Mouse (Mus musculus): ENCODE data around the gene Nr2c2ap. TPM values are rescaled to one million over a fixed set of nuclear protein-coding genes. Genes with fewer than 3 reads are reported as not detected.

Gene Nr2c2ap
- polyA plus RNA-seq, 1 experiment: 0.41 TPM

DNA sequence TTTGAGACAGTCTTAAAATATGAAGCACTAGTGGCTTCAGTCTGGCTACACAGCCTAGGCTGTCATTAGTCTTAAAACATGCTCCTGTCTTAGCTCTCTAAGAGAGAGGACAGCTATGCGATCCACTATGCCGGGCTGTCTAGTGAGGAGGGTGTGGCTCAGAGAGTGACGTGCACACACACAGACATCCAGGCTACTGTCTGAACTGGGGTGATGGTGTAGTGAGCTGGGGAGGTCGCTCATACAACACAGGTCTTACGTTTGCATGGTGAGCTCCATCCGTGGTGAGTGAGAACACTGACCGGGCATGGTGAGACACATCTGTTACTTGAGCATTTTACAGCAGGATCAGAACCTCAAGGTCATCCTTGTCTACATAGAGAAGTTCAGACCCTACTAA lies 40.1 kb downstream of the Nr2c2ap start:
- Histone ChIP-seq H3K27me3 (ENCODE audit: control insufficient read depth) (peaks cover 11% of the 10 kb centered on the region), H3K36me3 (ENCODE audit: control insufficient read depth) (peaks cover 15% of the 10 kb centered on the region), H3K4me3 (replicated peaks) (no peak overlapping the region), H3K9me3 (ENCODE audit: control insufficient read depth, low read length) (no peaks in the 10 kb centered on the region), H3K4me1 (ENCODE audit: control insufficient read depth) (peaks cover 58% of the 10 kb centered on the region)
- no peak for TF ChIP-seq TAL1 (IDR thresholded peaks at IDR 0.05; ENCODE audit: low read length)
- no peak for TF ChIP-seq GATA1 (IDR thresholded peaks at IDR 0.05; ENCODE audit: low read length)

DNA sequence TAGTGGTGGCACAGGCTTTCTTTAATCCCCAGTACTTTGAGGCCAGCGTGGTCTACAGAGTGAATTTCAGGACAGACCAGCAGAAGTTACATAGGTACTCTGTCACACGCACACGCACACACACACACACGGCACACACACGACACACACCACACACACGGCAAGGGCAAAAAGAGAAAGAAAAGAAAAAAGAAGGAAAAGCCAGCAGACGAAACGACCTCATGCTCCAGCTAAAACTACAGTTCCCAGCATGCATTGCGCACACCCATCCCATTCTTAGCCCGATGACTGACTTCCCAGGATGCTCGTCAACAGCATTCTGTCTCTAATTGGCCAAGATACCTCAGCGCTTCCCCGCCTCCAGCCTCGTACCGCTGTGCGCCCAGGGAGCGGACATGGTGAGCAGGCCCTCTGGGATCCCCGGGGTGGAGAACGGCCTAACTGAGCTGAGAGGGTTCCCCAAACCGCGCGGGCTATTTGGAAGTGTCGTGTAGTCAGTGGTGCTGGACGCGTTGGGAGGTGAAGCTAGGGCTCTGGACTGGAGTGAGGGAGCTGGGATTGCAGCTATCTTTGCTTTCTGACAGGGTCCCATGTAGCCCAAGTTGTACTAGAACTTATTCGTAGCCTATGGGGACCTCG lies 41.0 kb downstream of the Nr2c2ap start, which contains the start of gene Tmem161a:
Tmem161a (plus strand) TSS at position 314 of the 639 bp plus-strand sequence.
- H3K4me3 ChIP-seq (replicated peaks): peak within 1 kb of the TSS; percentile 80
- no peaks in the 10 kb centered on the region for H3K9me3 ChIP-seq (ENCODE audit: control insufficient read depth, low read length)
- peaks cover 53% of the 10 kb centered on the region for H3K4me1 ChIP-seq (ENCODE audit: control insufficient read depth)
- peaks cover 3% of the 10 kb centered on the region for H3K27me3 ChIP-seq (ENCODE audit: control insufficient read depth)
- TF ChIP-seq TAL1 (IDR thresholded peaks at IDR 0.05; ENCODE audit: low read length) (no peak), GATA1 (IDR thresholded peaks at IDR 0.05; ENCODE audit: low read length) (no peak)
- peaks cover 24% of the 10 kb centered on the region for H3K36me3 ChIP-seq (ENCODE audit: control insufficient read depth)

DNA sequence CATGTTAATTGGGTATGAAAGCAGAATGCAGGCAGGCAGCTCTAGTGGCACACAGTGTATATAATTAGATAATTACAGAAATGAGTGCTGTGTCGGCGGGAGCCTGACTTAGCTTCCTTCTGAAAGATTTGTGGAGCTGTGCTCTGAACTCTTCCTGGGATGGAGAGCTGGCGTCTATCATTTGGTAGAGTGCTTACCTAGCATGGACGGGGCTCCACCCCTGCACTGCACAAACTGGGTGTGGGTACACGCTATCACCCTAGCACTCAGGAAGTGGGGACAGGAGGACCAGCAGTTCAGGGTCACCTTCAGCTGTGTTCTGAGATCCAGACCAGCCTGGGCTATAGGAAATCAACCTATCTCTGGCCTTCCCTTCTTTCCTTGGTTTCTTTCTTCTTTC lies 42.2 kb downstream of the Nr2c2ap start:
- H3K9me3 ChIP-seq (ENCODE audit: control insufficient read depth, low read length): no peaks in the 10 kb centered on the region
- peak overlapping the region; percentile 80 for H3K4me3 ChIP-seq (replicated peaks)
- TF ChIP-seq GATA1 (IDR thresholded peaks at IDR 0.05; ENCODE audit: low read length): no peak
- TF ChIP-seq TAL1 (IDR thresholded peaks at IDR 0.05; ENCODE audit: low read length): no peak
- peaks cover 51% of the 10 kb centered on the region for H3K4me1 ChIP-seq (ENCODE audit: control insufficient read depth)
- no peaks in the 10 kb centered on the region for H3K27me3 ChIP-seq (ENCODE audit: control insufficient read depth)
- peaks cover 34% of the 10 kb centered on the region for H3K36me3 ChIP-seq (ENCODE audit: control insufficient read depth)

DNA sequence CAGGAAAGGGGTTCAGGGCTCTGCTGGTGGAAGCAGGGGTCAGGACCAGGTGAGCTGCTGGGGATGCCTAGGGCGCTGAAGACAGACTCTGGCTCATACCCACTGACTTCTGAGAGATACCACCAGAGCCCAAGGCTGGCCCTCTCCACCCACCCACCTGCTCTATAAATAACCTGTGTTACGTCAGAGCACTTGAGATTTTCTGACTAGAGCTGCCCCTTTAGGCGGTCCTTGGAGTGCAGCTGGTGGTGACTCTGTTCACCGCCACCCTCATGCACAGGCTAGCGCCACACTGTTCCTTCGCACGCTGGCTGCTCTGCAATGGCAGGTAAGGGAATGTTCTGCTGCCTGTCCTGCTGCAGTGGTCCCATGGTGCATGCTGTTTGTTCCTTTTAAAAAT lies 42.9 kb downstream of the Nr2c2ap start:
- TF ChIP-seq TAL1 (IDR thresholded peaks at IDR 0.05; ENCODE audit: low read length) (no peak), GATA1 (IDR thresholded peaks at IDR 0.05; ENCODE audit: low read length) (no peak)
- no peak overlapping the region for H3K4me3 ChIP-seq (replicated peaks)
- no peaks in the 10 kb centered on the region for H3K9me3 ChIP-seq (ENCODE audit: control insufficient read depth, low read length)
- H3K36me3 ChIP-seq (ENCODE audit: control insufficient read depth): peaks cover 41% of the 10 kb centered on the region
- H3K27me3 ChIP-seq (ENCODE audit: control insufficient read depth): no peaks in the 10 kb centered on the region
- H3K4me1 ChIP-seq (ENCODE audit: control insufficient read depth): peaks cover 59% of the 10 kb centered on the region

DNA sequence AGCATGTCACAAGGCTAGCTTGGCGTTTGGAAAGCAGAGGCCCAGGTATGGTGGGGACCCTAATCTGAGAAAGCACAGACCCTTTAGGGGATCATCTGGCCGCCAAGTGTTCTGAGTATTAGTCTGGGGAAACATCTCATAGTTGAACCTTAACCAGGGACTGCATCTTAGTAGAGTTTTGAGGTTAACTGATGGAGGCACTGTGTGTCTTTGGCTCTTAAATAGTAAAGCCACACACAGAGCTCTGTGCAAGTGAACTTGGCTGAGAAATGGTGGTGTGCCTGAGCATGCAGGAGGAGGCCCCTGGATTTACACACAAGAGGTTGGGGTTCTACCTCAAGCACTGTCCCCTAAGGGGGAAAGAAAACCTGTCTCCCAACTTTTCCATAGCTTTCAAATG lies 47.1 kb downstream of the Nr2c2ap start:
- no peak for TF ChIP-seq GATA1 (IDR thresholded peaks at IDR 0.05; ENCODE audit: low read length)
- no peak for TF ChIP-seq TAL1 (IDR thresholded peaks at IDR 0.05; ENCODE audit: low read length)
- Histone ChIP-seq H3K4me3 (replicated peaks) (no peak overlapping the region), H3K27me3 (ENCODE audit: control insufficient read depth) (no peaks in the 10 kb centered on the region), H3K9me3 (ENCODE audit: control insufficient read depth, low read length) (no peaks in the 10 kb centered on the region), H3K4me1 (ENCODE audit: control insufficient read depth) (peaks cover 60% of the 10 kb centered on the region), H3K36me3 (ENCODE audit: control insufficient read depth) (peaks cover 76% of the 10 kb centered on the region)

DNA sequence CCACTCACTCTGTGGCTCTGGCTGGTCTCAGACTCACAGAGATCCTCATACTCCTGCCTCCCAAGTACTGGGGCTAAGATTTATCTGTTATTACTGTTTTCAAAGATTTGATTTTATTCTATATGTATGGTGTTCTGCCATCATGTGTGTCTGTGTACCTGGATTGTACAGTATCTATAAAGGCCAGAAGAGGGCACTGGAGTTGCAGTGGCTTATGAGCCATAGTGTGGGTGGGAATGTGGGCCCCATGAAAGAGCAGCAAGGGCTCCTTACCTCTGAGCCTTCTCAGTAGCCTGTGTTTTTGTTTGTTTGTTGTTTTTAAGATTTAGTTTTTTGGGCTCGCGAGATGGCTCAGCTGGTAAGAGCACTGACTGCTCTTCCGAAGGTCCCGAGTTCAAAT lies 47.9 kb downstream of the Nr2c2ap start:
- peaks cover 81% of the 10 kb centered on the region for H3K36me3 ChIP-seq (ENCODE audit: control insufficient read depth)
- TF ChIP-seq TAL1 (IDR thresholded peaks at IDR 0.05; ENCODE audit: low read length) (no peak), GATA1 (IDR thresholded peaks at IDR 0.05; ENCODE audit: low read length) (no peak)
- H3K4me3 ChIP-seq (replicated peaks): no peak overlapping the region
- H3K4me1 ChIP-seq (ENCODE audit: control insufficient read depth): peaks cover 53% of the 10 kb centered on the region
- H3K9me3 ChIP-seq (ENCODE audit: control insufficient read depth, low read length): no peaks in the 10 kb centered on the region
- H3K27me3 ChIP-seq (ENCODE audit: control insufficient read depth): no peaks in the 10 kb centered on the region

DNA sequence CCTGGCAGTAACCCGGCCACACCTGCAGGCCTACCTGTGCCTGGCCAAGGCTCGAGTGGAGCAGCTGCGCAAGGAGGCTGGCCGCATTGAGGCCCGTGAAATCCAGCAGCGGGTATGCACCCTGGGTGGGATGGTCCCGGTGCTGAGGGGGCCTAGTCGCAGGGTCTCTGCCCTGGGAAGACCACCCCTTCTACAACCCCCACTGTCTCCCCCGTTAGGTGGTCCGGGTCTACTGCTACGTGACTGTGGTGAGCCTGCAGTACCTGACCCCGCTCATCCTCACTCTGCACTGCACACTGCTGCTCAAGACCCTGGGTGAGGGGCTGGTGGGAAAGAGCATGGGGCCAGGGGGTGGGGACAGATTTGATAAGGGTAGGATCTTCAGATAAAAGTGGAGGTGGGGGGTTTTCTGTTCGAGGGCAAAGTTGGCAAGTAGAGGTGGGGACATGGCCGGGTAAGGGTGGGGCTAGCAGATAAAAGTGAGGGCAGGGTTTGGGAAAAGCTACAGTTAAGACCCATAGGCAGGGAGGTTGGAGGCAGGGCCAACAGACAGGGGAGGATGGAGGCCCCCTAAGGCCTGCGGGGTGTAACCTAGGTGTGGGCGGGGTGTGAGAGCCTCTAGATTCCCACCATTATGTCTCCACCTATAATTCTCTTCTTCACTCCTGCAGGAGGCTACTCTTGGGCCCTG lies 50.2 kb downstream of the Nr2c2ap start:
- H3K4me3 ChIP-seq (replicated peaks): no peak overlapping the region
- no peaks in the 10 kb centered on the region for H3K9me3 ChIP-seq (ENCODE audit: control insufficient read depth, low read length)
- no peaks in the 10 kb centered on the region for H3K27me3 ChIP-seq (ENCODE audit: control insufficient read depth)
- no peak for TF ChIP-seq TAL1 (IDR thresholded peaks at IDR 0.05; ENCODE audit: low read length)
- no peak for TF ChIP-seq GATA1 (IDR thresholded peaks at IDR 0.05; ENCODE audit: low read length)
- H3K36me3 ChIP-seq (ENCODE audit: control insufficient read depth): peaks cover 87% of the 10 kb centered on the region
- peaks cover 54% of the 10 kb centered on the region for H3K4me1 ChIP-seq (ENCODE audit: control insufficient read depth)

DNA sequence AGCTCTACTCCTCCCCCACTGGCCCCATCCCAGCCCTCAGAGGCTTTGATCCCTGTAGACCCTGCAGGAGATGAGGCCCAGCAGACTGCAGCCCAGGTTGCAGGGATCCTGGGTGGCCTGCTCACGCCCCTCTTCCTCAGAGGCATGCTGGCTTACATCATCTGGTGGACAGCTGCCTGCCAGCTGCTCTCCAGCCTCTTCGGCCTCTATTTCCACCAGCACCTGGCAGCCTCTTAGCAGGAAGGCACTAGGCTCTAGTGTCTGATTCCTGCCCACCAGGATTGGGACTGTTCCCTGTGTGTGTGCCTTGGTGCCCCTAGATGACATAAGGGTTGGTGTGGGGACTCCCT lies 50.7 kb downstream of the Nr2c2ap start:
- Histone ChIP-seq H3K4me3 (replicated peaks) (no peak overlapping the region), H3K4me1 (ENCODE audit: control insufficient read depth) (peaks cover 56% of the 10 kb centered on the region), H3K9me3 (ENCODE audit: control insufficient read depth, low read length) (no peaks in the 10 kb centered on the region), H3K36me3 (ENCODE audit: control insufficient read depth) (peaks cover 87% of the 10 kb centered on the region), H3K27me3 (ENCODE audit: control insufficient read depth) (no peaks in the 10 kb centered on the region)
- TF ChIP-seq GATA1 (IDR thresholded peaks at IDR 0.05; ENCODE audit: low read length) (no peak), TAL1 (IDR thresholded peaks at IDR 0.05; ENCODE audit: low read length) (no peak)

DNA sequence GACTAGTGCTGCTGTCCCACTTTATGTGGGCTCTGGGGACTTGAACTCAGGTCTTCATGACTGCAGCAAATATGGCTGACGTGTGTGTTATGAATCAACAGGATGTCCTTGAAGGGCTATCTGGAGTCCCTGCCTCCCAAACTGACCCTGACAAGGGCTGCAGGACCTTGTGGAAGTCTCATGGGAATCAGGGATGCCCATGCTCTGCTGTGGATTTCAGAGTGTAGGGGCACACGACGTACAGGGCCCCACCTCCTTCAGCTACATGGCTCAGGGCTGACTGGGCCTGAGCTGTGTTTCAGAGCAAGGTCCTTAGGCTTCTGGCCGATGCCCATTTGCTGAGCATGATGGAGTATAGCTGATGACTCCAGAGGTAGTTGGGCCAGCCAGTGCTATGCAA lies 52.1 kb downstream of the Nr2c2ap start:
- peaks cover 56% of the 10 kb centered on the region for H3K4me1 ChIP-seq (ENCODE audit: control insufficient read depth)
- TF ChIP-seq GATA1 (IDR thresholded peaks at IDR 0.05; ENCODE audit: low read length) (no peak), TAL1 (IDR thresholded peaks at IDR 0.05; ENCODE audit: low read length) (no peak)
- peaks cover 88% of the 10 kb centered on the region for H3K36me3 ChIP-seq (ENCODE audit: control insufficient read depth)
- no peaks in the 10 kb centered on the region for H3K27me3 ChIP-seq (ENCODE audit: control insufficient read depth)
- H3K4me3 ChIP-seq (replicated peaks): no peak overlapping the region
- H3K9me3 ChIP-seq (ENCODE audit: control insufficient read depth, low read length): no peaks in the 10 kb centered on the region

Other genes with a start within 250 kb of the Nr2c2ap start
- gene Cilp2, start 243.6 kb upstream of the Nr2c2ap start, polyA plus RNA-seq (2012): not detected in 2 replicates
- gene Tssk6, start 229.1 kb upstream of the Nr2c2ap start, polyA plus RNA-seq (2012): 0.10 and 0.18 TPM in 2 replicates
- gene Ndufa13, start 228.8 kb upstream of the Nr2c2ap start, polyA plus RNA-seq (2012): 18.1 and 19.7 TPM in 2 replicates
- 0.17 and 0.58 TPM in 2 replicates for gene Yjefn3, start 228.6 kb upstream of the Nr2c2ap start, polyA plus RNA-seq (2012)
- gene Gatad2a, start 134.9 kb upstream of the Nr2c2ap start, polyA plus RNA-seq (2012): 5.9 and 8.1 TPM in 2 replicates
- 1.5 TPM in 2 replicates for gene Mau2, start 88.6 kb upstream of the Nr2c2ap start, polyA plus RNA-seq (2012)
- 4.0 TPM in 2 replicates for gene Sugp1, start 88.5 kb upstream of the Nr2c2ap start, polyA plus RNA-seq (2012)
- 0.03 TPM in 1 of 2 replicates, not detected in the other for gene Tm6sf2, start 58.4 kb upstream of the Nr2c2ap start, polyA plus RNA-seq (2012)
- gene Hapln4, start 47.9 kb upstream of the Nr2c2ap start, polyA plus RNA-seq (2012): not detected in 2 replicates
- gene Ncan, start 10.5 kb upstream of the Nr2c2ap start, polyA plus RNA-seq (2012): not detected in 2 replicates
- 1.8 and 2.5 TPM in 2 replicates for gene Rfxank, start 7.8 kb downstream of the Nr2c2ap start, polyA plus RNA-seq (2012)
- 2.9 and 4.0 TPM in 2 replicates for gene Borcs8, start 8.2 kb downstream of the Nr2c2ap start, polyA plus RNA-seq (2012)
- 0.14 and 0.29 TPM in 2 replicates for gene Mef2b, start 8.4 kb downstream of the Nr2c2ap start, polyA plus RNA-seq (2012)
- 9.0 and 11.2 TPM in 2 replicates for gene Tmem161a, start 41.0 kb downstream of the Nr2c2ap start, polyA plus RNA-seq (2012)
- gene Slc25a42, start 81.0 kb downstream of the Nr2c2ap start, polyA plus RNA-seq (2012): 2.6 and 2.9 TPM in 2 replicates
- 1.5 and 2.7 TPM in 2 replicates for gene Sugp2, start 102.9 kb downstream of the Nr2c2ap start, polyA plus RNA-seq (2012)
- 1.6 and 2.2 TPM in 2 replicates for gene Armc6, start 103.1 kb downstream of the Nr2c2ap start, polyA plus RNA-seq (2012)
- gene Homer3, start 151.5 kb downstream of the Nr2c2ap start, polyA plus RNA-seq (2012): 0.24 and 0.26 TPM in 2 replicates
- 2.8 and 3.8 TPM in 2 replicates for gene Ddx49, start 171.2 kb downstream of the Nr2c2ap start, polyA plus RNA-seq (2012)
- 32.6 and 34.2 TPM in 2 replicates for gene Cope, start 171.2 kb downstream of the Nr2c2ap start, polyA plus RNA-seq (2012)
- 0.06 TPM in 1 of 2 replicates, not detected in the other for gene Cers1, start 184.4 kb downstream of the Nr2c2ap start, polyA plus RNA-seq (2012)
- 0.10 and 0.13 TPM in 2 replicates for gene Gdf1, start 198.5 kb downstream of the Nr2c2ap start, polyA plus RNA-seq (2012)
- gene Upf1, start 221.9 kb downstream of the Nr2c2ap start, polyA plus RNA-seq (2012): 18.7 and 18.9 TPM in 2 replicates
- gene Comp, start 242.2 kb downstream of the Nr2c2ap start, polyA plus RNA-seq (2012): not detected in 2 replicates

All from erythroblast, embryonic 14.5 days (primary cell).